Mouse (Mus musculus) hindbrain, embryonic 13.5 days (tissue): ENCODE measurements at regions not wholly inside any gene's neighbourhood (a gene's known extent, or its start where the extent isn't known, plus 50 kb on each side); places are given as distances from the start of the nearest gene placed in this dataset.

Source experiments
- ATAC-seq: fragments of 200-750 bp; cut with Nextera tagmentation; 2 replicates; pipeline ENCODE4 v1.8.0; 2017; ENCODE audit warnings: moderate TSS enrichment; ENCODE audit not compliant: low FRiP score
- H3K27ac ChIP-seq: fragments of 300-500 bp; sonication (generic); 2 replicates; pipeline ENCODE4 v1.5.1; 2015; ENCODE audit warnings: inconsistent platforms, mild to moderate bottlenecking, moderate library complexity
- H3K27me3 ChIP-seq: fragments of 300-500 bp; sonication (generic); 2 replicates; pipeline ENCODE4 v1.6.1; 2015; ENCODE audit warnings: mild to moderate bottlenecking, inconsistent platforms
- H3K36me3 ChIP-seq: fragments of 300-500 bp; sonication (generic); 2 replicates; pipeline ENCODE4 v1.6.1; 2015; ENCODE audit warnings: mild to moderate bottlenecking, inconsistent platforms
- H3K4me1 ChIP-seq: fragments of 300-500 bp; sonication (generic); replicated peaks from 2 replicates; pipeline ENCODE4 v1.6.1; 2015; ENCODE audit warnings: inconsistent platforms
- H3K4me2 ChIP-seq: fragments of 300-500 bp; sonication (generic); 2 replicates; pipeline ENCODE4 v1.6.1; 2015; ENCODE audit warnings: inconsistent platforms, mild to moderate bottlenecking, moderate library complexity
- H3K4me3 ChIP-seq: fragments of 300-500 bp; sonication (generic); 2 replicates; pipeline ENCODE4 v1.5.1; 2015; ENCODE audit warnings: mild to moderate bottlenecking, inconsistent platforms
- H3K9ac ChIP-seq: fragments of 300-500 bp; sonication (generic); 2 replicates; pipeline ENCODE4 v1.6.1; 2015; ENCODE audit warnings: mild to moderate bottlenecking, inconsistent platforms
- H3K9me3 ChIP-seq: fragments of 300-500 bp; sonication (generic); 2 replicates; pipeline ENCODE4 v1.6.1; 2016; ENCODE audit warnings: inconsistent platforms
- WGBS: fragments of 180-500 bp; shearing (Covaris S2); methylation state at CpG from one replicate; pipeline ENCODE4 v1.1.7; 2015; 5-methylcytosine and 5-hydroxymethylcytosine counted together

GRCm38 (mm10) chr12:70549296-70549695 lies 96.4 kb downstream of the Tmx1 start:
- Histone ChIP-seq H3K9me3 (no peaks in the 10 kb centered on the region), H3K27me3 (no peaks in the 10 kb centered on the region; the same call in 1 of the 2 replicates), H3K4me1 (peaks cover 2% of the 10 kb centered on the region; the same call in 1 of the 2 replicates), H3K4me2 (no peak overlapping the region), H3K27ac (no peak overlapping the region), H3K4me3 (no peak overlapping the region), H3K36me3 (no peaks in the 10 kb centered on the region), H3K9ac (no peak overlapping the region)
- ATAC-seq = no peak
- 88% methylated on average over 9 of the region's 9 CpGs for WGBS

GRCm38 (mm10) chr12:70553866-70554265 lies 101.0 kb downstream of the Tmx1 start:
- H3K27me3 ChIP-seq = no peaks in the 10 kb centered on the region; the same call in 1 of the 2 replicates
- WGBS = 25% methylated on average over 6 of the region's 6 CpGs
- no peak overlapping the region for H3K4me3 ChIP-seq
- no peak overlapping the region for H3K27ac ChIP-seq
- no peak for ATAC-seq
- H3K36me3 ChIP-seq = no peaks in the 10 kb centered on the region
- no peak overlapping the region for H3K9ac ChIP-seq
- H3K4me1 ChIP-seq = peaks cover 5% of the 10 kb centered on the region; the same call in 1 of the 2 replicates
- no peak overlapping the region for H3K4me2 ChIP-seq
- no peaks in the 10 kb centered on the region for H3K9me3 ChIP-seq

GRCm38 (mm10) chr12:70554586-70554985 lies 101.7 kb downstream of the Tmx1 start:
- Histone ChIP-seq H3K36me3 (no peaks in the 10 kb centered on the region), H3K27ac (no peak overlapping the region), H3K9ac (no peak overlapping the region), H3K4me2 (no peak overlapping the region), H3K9me3 (no peaks in the 10 kb centered on the region), H3K27me3 (no peaks in the 10 kb centered on the region; the same call in 1 of the 2 replicates), H3K4me3 (no peak overlapping the region), H3K4me1 (peaks cover 5% of the 10 kb centered on the region; the same call in 1 of the 2 replicates)
- no peak for ATAC-seq
- 30% methylated on average over 7 of the region's 7 CpGs for WGBS

GRCm38 (mm10) chr12:70555723-70556122 lies 102.8 kb downstream of the Tmx1 start:
- ATAC-seq = no peak
- no peak overlapping the region for H3K4me3 ChIP-seq
- WGBS = 69% methylated on average over 3 of the region's 3 CpGs
- H3K4me2 ChIP-seq = no peak overlapping the region
- peaks cover 5% of the 10 kb centered on the region; the same call in 1 of the 2 replicates for H3K4me1 ChIP-seq
- no peaks in the 10 kb centered on the region for H3K9me3 ChIP-seq
- no peak overlapping the region for H3K9ac ChIP-seq
- H3K27me3 ChIP-seq = no peaks in the 10 kb centered on the region; the same call in 1 of the 2 replicates
- H3K36me3 ChIP-seq = no peaks in the 10 kb centered on the region
- no peak overlapping the region for H3K27ac ChIP-seq

- no peaks in the 10 kb centered on the region for H3K9me3 ChIP-seq
- H3K9ac ChIP-seq = no peak overlapping the region
- no peaks in the 10 kb centered on the region; the same call in 1 of the 2 replicates for H3K27me3 ChIP-seq
- ATAC-seq = no peak
- H3K4me2 ChIP-seq = no peak overlapping the region
- H3K36me3 ChIP-seq = no peaks in the 10 kb centered on the region
- H3K4me1 ChIP-seq = peaks cover 5% of the 10 kb centered on the region; the same call in 1 of the 2 replicates
- H3K4me3 ChIP-seq = no peak overlapping the region
- WGBS = 80% methylated on average over 6 of the region's 6 CpGs
- no peak overlapping the region for H3K27ac ChIP-seq
Observed at GRCm38 (mm10) chr12:70556820-70557219, 103.9 kb downstream of the Tmx1 start.

- no peaks in the 10 kb centered on the region for H3K36me3 ChIP-seq
- no peak overlapping the region for H3K9ac ChIP-seq
- WGBS = 86% methylated on average over 4 of the region's 4 CpGs
- H3K27me3 ChIP-seq = no peaks in the 10 kb centered on the region
- H3K27ac ChIP-seq = no peak overlapping the region
- ATAC-seq = no peak
- no peaks in the 10 kb centered on the region for H3K4me1 ChIP-seq
- no peaks in the 10 kb centered on the region for H3K9me3 ChIP-seq
- H3K4me3 ChIP-seq = no peak overlapping the region
- no peak overlapping the region for H3K4me2 ChIP-seq
Observed at GRCm38 (mm10) chr12:70563446-70563845, 110.6 kb downstream of the Tmx1 start.

GRCm38 (mm10) chr12:70575665-70576064 lies 122.8 kb downstream of the Tmx1 start:
- H3K9ac ChIP-seq = no peak overlapping the region
- no peaks in the 10 kb centered on the region for H3K36me3 ChIP-seq
- WGBS = 59% methylated on average over 7 of the region's 7 CpGs
- no peaks in the 10 kb centered on the region for H3K9me3 ChIP-seq
- H3K27ac ChIP-seq = no peak overlapping the region
- H3K27me3 ChIP-seq = no peaks in the 10 kb centered on the region
- H3K4me2 ChIP-seq = no peak overlapping the region
- no peak for ATAC-seq
- H3K4me3 ChIP-seq = no peak overlapping the region
- H3K4me1 ChIP-seq = peaks cover 4% of the 10 kb centered on the region

- Histone ChIP-seq H3K4me2 (no peak overlapping the region), H3K9me3 (no peaks in the 10 kb centered on the region), H3K27me3 (no peaks in the 10 kb centered on the region), H3K36me3 (no peaks in the 10 kb centered on the region), H3K27ac (no peak overlapping the region), H3K4me3 (no peak overlapping the region), H3K9ac (no peak overlapping the region), H3K4me1 (peaks cover 4% of the 10 kb centered on the region)
- ATAC-seq = no peak
- 80% methylated on average over 4 of the region's 4 CpGs for WGBS
Observed at GRCm38 (mm10) chr12:70577769-70578168, 124.9 kb downstream of the Tmx1 start.

GRCm38 (mm10) chr12:70579328-70579905 lies 126.5 kb downstream of the Tmx1 start:
- H3K9me3 ChIP-seq = no peaks in the 10 kb centered on the region
- 54% methylated on average over 8 of the region's 8 CpGs for WGBS
- no peak overlapping the region for H3K4me2 ChIP-seq
- no peak for ATAC-seq
- peaks cover 4% of the 10 kb centered on the region for H3K4me1 ChIP-seq
- no peak overlapping the region for H3K27ac ChIP-seq
- no peak overlapping the region for H3K4me3 ChIP-seq
- H3K36me3 ChIP-seq = no peaks in the 10 kb centered on the region
- H3K27me3 ChIP-seq = no peaks in the 10 kb centered on the region
- H3K9ac ChIP-seq = no peak overlapping the region

- WGBS = 84% methylated on average over 2 of the region's 2 CpGs
Observed at GRCm38 (mm10) chr12:70586181-70586580, 133.3 kb downstream of the Tmx1 start.

GRCm38 (mm10) chr12:70588234-70588633 lies 135.3 kb downstream of the Tmx1 start:
- Histone ChIP-seq H3K36me3 (no peaks in the 10 kb centered on the region), H3K9me3 (no peaks in the 10 kb centered on the region), H3K4me1 (0 out of 2 replicates have a peak, but pooled peaks cover 3% of the 10 kb centered on the region), H3K4me3 (no peak overlapping the region), H3K27ac (no peak overlapping the region), H3K4me2 (no peak overlapping the region), H3K27me3 (no peaks in the 10 kb centered on the region), H3K9ac (no peak overlapping the region)
- WGBS = 71% methylated on average over 3 of the region's 3 CpGs
- no peak for ATAC-seq

More at GRCm38 (mm10) chr12:70586181-70586580, 133.3 kb downstream of the Tmx1 start:
- Histone ChIP-seq H3K9me3 (no peaks in the 10 kb centered on the region), H3K27me3 (no peaks in the 10 kb centered on the region), H3K27ac (no peak overlapping the region), H3K36me3 (no peaks in the 10 kb centered on the region), H3K4me2 (no peak overlapping the region), H3K4me1 (0 out of 2 replicates have a peak, but pooled peaks cover 3% of the 10 kb centered on the region), H3K9ac (no peak overlapping the region), H3K4me3 (no peak overlapping the region)
- no peak for ATAC-seq

- no peaks in the 10 kb centered on the region for H3K27me3 ChIP-seq
- 91% methylated on average over 2 of the region's 2 CpGs for WGBS
- no peak overlapping the region for H3K9ac ChIP-seq
- 0 out of 2 replicates have a peak, but pooled peaks cover 3% of the 10 kb centered on the region for H3K4me1 ChIP-seq
- H3K4me3 ChIP-seq = no peak overlapping the region
- H3K27ac ChIP-seq = no peak overlapping the region
- no peaks in the 10 kb centered on the region for H3K36me3 ChIP-seq
- no peaks in the 10 kb centered on the region for H3K9me3 ChIP-seq
- ATAC-seq = no peak
- H3K4me2 ChIP-seq = no peak overlapping the region
Observed at GRCm38 (mm10) chr12:70589315-70589742, 136.4 kb downstream of the Tmx1 start.

GRCm38 (mm10) chr12:70590456-70591050 lies 137.7 kb downstream of the Tmx1 start:
- Histone ChIP-seq H3K4me2 (no peak overlapping the region), H3K9me3 (no peaks in the 10 kb centered on the region), H3K4me1 (0 out of 2 replicates have a peak, but pooled peaks cover 3% of the 10 kb centered on the region), H3K9ac (no peak overlapping the region), H3K36me3 (no peaks in the 10 kb centered on the region), H3K27ac (no peak overlapping the region), H3K27me3 (no peaks in the 10 kb centered on the region), H3K4me3 (no peak overlapping the region)
- no peak for ATAC-seq
- WGBS = 86% methylated on average over 12 of the region's 12 CpGs
